Mouse (Mus musculus): ENCODE data around the gene Pdzd8. TPM values are rescaled to one million over a fixed set of nuclear protein-coding genes. Genes with fewer than 3 reads are reported as not detected.

Gene Pdzd8
- polyA plus RNA-seq (2012; ENCODE audit: insufficient read depth, insufficient read length, low replicate concordance, missing spikeins): not detected in 2 replicates

DNA sequence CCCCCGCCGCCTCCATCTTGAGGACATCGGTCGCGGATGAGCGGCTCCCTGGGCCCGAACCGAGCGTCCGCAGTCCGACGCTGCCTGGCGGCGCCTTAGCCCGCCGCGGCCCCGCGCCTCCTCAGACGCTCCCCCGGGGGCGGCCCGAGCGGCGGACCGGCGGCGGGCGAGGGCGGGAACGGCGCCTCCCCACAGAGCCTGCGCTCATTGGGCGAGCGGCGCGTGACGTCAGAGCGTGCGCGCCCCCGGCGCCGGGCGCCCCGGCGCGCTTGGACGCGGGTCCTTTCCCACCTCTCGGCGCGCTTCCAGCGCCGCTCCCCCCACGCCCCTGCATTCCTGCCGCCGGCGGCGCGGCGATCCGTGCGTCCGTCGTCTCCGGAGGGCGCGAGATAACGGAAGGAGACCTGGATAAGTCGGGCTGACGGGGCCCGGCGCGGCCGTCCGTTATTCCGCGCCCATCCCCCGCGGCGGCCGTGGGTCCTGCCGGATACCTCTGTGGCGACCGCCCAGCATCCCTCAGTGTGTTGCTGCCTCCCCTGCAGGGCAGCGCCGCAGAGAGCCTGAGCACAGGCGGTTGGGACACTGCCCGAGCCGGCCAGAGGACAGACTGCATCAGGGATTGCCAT, at the start of gene Pdzd8:
Gene Pdzd8, minus strand, starts transcription at position 123 of the 626 bp plus-strand sequence.
- peak; percentile 83; the same call in 1 of the 2 replicates for TF ChIP-seq POLR2A (IDR thresholded peaks at IDR 0.05; ENCODE audit: insufficient read depth, low read depth, low read length)
- TF ChIP-seq CTCF (IDR thresholded peaks at IDR 0.05; ENCODE audit: insufficient read depth, low read depth, low read length): no peak
- peaks cover 10% of the 10 kb centered on the region for H3K4me1 ChIP-seq (ENCODE audit: control insufficient read depth, insufficient read depth, low read length)
- WGBS: under 1% methylated on average over 88 of the region's 91 CpGs
- peak within 1 kb of the TSS; percentile 49; the same call in 1 of the 2 replicates for H3K27ac ChIP-seq (ENCODE audit: insufficient read depth, low read depth, low read length)
- peak within 1 kb of the TSS; percentile 90 for H3K4me3 ChIP-seq (ENCODE audit: insufficient read depth, low read depth, low read length)

GRCm38 (mm10) chr19:59393777-59394441, 48.3 kb upstream of the Pdzd8 start:
- Histone ChIP-seq H3K27ac (ENCODE audit: insufficient read depth, low read depth, low read length) (no peak overlapping the region), H3K4me3 (ENCODE audit: insufficient read depth, low read depth, low read length) (no peak overlapping the region), H3K4me1 (ENCODE audit: control insufficient read depth, insufficient read depth, low read length) (no peaks in the 10 kb centered on the region; the same call in 1 of the 2 replicates)
- WGBS: 53% methylated on average over 8 of the region's 8 CpGs
- no peak for TF ChIP-seq CTCF (IDR thresholded peaks at IDR 0.05; ENCODE audit: insufficient read depth, low read depth, low read length)
- no peak for TF ChIP-seq POLR2A (IDR thresholded peaks at IDR 0.05; ENCODE audit: insufficient read depth, low read depth, low read length)

GRCm38 (mm10) chr19:59388847-59389606, 43.4 kb upstream of the Pdzd8 start:
- Histone ChIP-seq H3K4me3 (ENCODE audit: insufficient read depth, low read depth, low read length) (no peak overlapping the region), H3K4me1 (ENCODE audit: control insufficient read depth, insufficient read depth, low read length) (peaks cover 3% of the 10 kb centered on the region; the same call in 1 of the 2 replicates), H3K27ac (ENCODE audit: insufficient read depth, low read depth, low read length) (no peak overlapping the region)
- WGBS: 6% methylated on average over 15 of the region's 15 CpGs
- TF ChIP-seq CTCF (IDR thresholded peaks at IDR 0.05; ENCODE audit: insufficient read depth, low read depth, low read length): peak; percentile 58
- no peak for TF ChIP-seq POLR2A (IDR thresholded peaks at IDR 0.05; ENCODE audit: insufficient read depth, low read depth, low read length)

DNA sequence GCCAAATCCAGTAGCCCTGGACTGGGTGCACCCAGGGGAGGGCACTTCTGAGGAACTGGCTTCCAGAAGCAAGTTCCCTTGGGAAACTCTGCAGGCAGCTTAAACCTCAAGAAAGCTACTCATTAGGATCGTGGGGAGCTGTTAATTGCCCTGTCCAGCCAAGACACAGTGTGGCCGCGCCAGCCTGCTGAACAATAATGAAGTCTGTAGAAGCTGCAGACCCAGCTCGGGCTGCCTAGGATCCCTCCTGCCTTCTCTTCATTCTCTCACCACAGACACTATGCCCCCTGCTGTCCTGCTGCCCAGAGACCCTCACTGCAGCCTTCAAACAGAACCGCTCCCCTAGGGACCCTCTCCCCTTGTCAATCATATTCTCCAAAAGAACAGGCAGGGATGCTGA, 42.8 kb upstream of the Pdzd8 start:
- TF ChIP-seq CTCF (IDR thresholded peaks at IDR 0.05; ENCODE audit: insufficient read depth, low read depth, low read length) (no peak), POLR2A (IDR thresholded peaks at IDR 0.05; ENCODE audit: insufficient read depth, low read depth, low read length) (no peak)
- Histone ChIP-seq H3K4me3 (ENCODE audit: insufficient read depth, low read depth, low read length) (no peak overlapping the region), H3K4me1 (ENCODE audit: control insufficient read depth, insufficient read depth, low read length) (peaks cover 3% of the 10 kb centered on the region; the same call in 1 of the 2 replicates), H3K27ac (ENCODE audit: insufficient read depth, low read depth, low read length) (no peak overlapping the region)
- 16% methylated on average over 5 of the region's 5 CpGs for WGBS

- H3K27ac ChIP-seq (ENCODE audit: insufficient read depth, low read depth, low read length): no peak overlapping the region
- TF ChIP-seq POLR2A (IDR thresholded peaks at IDR 0.05; ENCODE audit: insufficient read depth, low read depth, low read length) (no peak), CTCF (IDR thresholded peaks at IDR 0.05; ENCODE audit: insufficient read depth, low read depth, low read length) (no peak)
- WGBS: 31% methylated on average over 1 of the region's 1 CpGs
- H3K4me3 ChIP-seq (ENCODE audit: insufficient read depth, low read depth, low read length): no peak overlapping the region
- peaks cover 3% of the 10 kb centered on the region; the same call in 1 of the 2 replicates for H3K4me1 ChIP-seq (ENCODE audit: control insufficient read depth, insufficient read depth, low read length)
These were observed 41.6 kb upstream of the Pdzd8 start for GRCm38 (mm10) chr19:59387178-59387577.

GRCm38 (mm10) chr19:59384582-59385495, 39.3 kb upstream of the Pdzd8 start:
- no peak overlapping the region for H3K27ac ChIP-seq (ENCODE audit: insufficient read depth, low read depth, low read length)
- no peak overlapping the region for H3K4me3 ChIP-seq (ENCODE audit: insufficient read depth, low read depth, low read length)
- WGBS: 94% methylated on average over 7 of the region's 7 CpGs
- H3K4me1 ChIP-seq (ENCODE audit: control insufficient read depth, insufficient read depth, low read length): peaks cover 3% of the 10 kb centered on the region; the same call in 1 of the 2 replicates
- TF ChIP-seq POLR2A (IDR thresholded peaks at IDR 0.05; ENCODE audit: insufficient read depth, low read depth, low read length) (no peak), CTCF (IDR thresholded peaks at IDR 0.05; ENCODE audit: insufficient read depth, low read depth, low read length) (no peak)

- Histone ChIP-seq H3K27ac (ENCODE audit: insufficient read depth, low read depth, low read length) (no peak overlapping the region), H3K4me1 (ENCODE audit: control insufficient read depth, insufficient read depth, low read length) (no peaks in the 10 kb centered on the region), H3K4me3 (ENCODE audit: insufficient read depth, low read depth, low read length) (no peak overlapping the region)
- TF ChIP-seq CTCF (IDR thresholded peaks at IDR 0.05; ENCODE audit: insufficient read depth, low read depth, low read length): no peak
- no peak for TF ChIP-seq POLR2A (IDR thresholded peaks at IDR 0.05; ENCODE audit: insufficient read depth, low read depth, low read length)
These were observed 36.9 kb upstream of the Pdzd8 start for GRCm38 (mm10) chr19:59382416-59382917.

- Histone ChIP-seq H3K27ac (ENCODE audit: insufficient read depth, low read depth, low read length) (no peak overlapping the region), H3K4me3 (ENCODE audit: insufficient read depth, low read depth, low read length) (no peak overlapping the region), H3K4me1 (ENCODE audit: control insufficient read depth, insufficient read depth, low read length) (no peaks in the 10 kb centered on the region)
- no peak for TF ChIP-seq POLR2A (IDR thresholded peaks at IDR 0.05; ENCODE audit: insufficient read depth, low read depth, low read length)
- no peak for TF ChIP-seq CTCF (IDR thresholded peaks at IDR 0.05; ENCODE audit: insufficient read depth, low read depth, low read length)
- WGBS: 33% methylated on average over 1 of the region's 1 CpGs
These were observed 34.4 kb upstream of the Pdzd8 start for GRCm38 (mm10) chr19:59379995-59380394.

Measured in olfactory bulb, adult 2 months (tissue).